Mouse (Mus musculus) neural tube, embryonic 10.5 days (tissue): ENCODE data around the gene Olfr371.

Source experiments
- DNase-seq: peaks from one replicate; pipeline ENCODE4 v3.0.0-alpha.2; 2017; ENCODE audit warnings: low spot score; ENCODE audit errors: extremely low spot score

Gene Olfr371

GRCm38 (mm10) chr8:85225688-85226087 lies at the start of gene Olfr371:
Gene Olfr371, plus strand, starts transcription at chr8:85225988.
- no peak for DNase-seq

GRCm38 (mm10) chr8:85192346-85192745 lies 33.4 kb upstream of the Olfr371 start:
- no peak for DNase-seq

- DNase-seq = no peak
These were observed 5.6 kb upstream of the Olfr371 start for GRCm38 (mm10) chr8:85220220-85220619.

GRCm38 (mm10) chr8:85220992-85221391 lies 4.8 kb upstream of the Olfr371 start:
- no peak for DNase-seq

GRCm38 (mm10) chr8:85227297-85227696 lies 1.5 kb downstream of the Olfr371 start:
- no peak for DNase-seq
